Mouse (Mus musculus): Measurements from ENCODE around the gene Cops7b.

DNA sequence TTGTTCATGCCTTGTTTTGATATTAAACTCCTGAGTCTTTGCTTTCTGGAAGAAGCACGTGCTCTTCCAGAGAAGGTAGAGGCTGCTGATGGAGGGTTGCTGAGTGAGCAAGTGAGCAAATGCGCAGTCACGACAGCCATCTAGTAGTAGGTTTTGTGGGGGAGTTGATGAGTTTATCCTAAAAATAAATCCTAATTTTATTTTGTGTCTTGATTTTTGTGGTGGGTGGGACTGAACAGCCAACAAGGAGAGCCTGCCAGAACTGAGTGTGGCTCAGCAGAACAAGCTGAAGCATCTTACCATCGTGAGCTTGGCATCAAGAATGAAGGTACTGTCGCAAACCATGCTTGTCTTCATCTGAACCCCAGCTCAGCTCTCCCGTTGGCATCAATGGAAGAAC lies 13.8 kb downstream of the Cops7b start:
- TF ChIP-seq CTCF (IDR thresholded peaks at IDR 0.05; ENCODE audit: control insufficient read depth, insufficient read depth, insufficient read length) (no peak), USF1 (IDR thresholded peaks at IDR 0.05; ENCODE audit: low read depth) (no peak), CEBPB (IDR thresholded peaks at IDR 0.05; ENCODE audit: low read depth) (no peak)

All from C2C12 (cell line).